Mouse (Mus musculus): Measurements from ENCODE around the gene U2af2. TPM values are rescaled to one million over a fixed set of nuclear protein-coding genes. Genes with fewer than 3 reads are reported as not detected.
A peak's percentile ranks its signal among the peaks of the same experiment; 100 is the strongest.

The U2af2 gene
- polyA plus RNA-seq, 1 experiment from 2014 or later = 118 TPM

DNA sequence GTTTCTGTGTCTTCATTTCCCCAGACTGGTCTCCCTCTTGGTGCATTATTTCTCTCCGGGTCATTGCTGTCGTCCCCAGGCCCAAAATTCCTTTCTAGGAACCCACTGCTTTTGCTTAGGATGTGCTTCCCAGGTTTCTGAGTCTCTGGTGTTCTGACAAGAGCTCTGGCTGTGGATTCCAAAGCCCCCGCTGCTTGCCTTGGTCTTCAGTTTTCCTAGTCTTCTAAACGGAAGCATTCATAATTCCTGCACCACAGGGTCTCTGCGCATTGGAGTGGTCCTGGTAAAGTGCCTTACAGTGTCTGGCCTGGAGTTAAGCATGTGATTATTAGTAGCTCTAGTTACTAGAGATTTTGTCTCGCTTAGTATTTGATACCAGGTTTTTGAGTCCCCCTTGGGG, 18.9 kb downstream of the U2af2 start:
- Histone ChIP-seq H3K27me3 (replicated peaks) (no peaks in the 10 kb centered on the region), H3K4me1 (peaks cover 12% of the 10 kb centered on the region), H3K9ac (peak overlapping the region; percentile 87), H3K36me3 (peaks cover 44% of the 10 kb centered on the region), H3K9me3 (no peaks in the 10 kb centered on the region), H3K4me2 (peak overlapping the region; percentile 78), H3K4me3 (replicated peaks) (peak overlapping the region; percentile 86), H3K27ac (peak overlapping the region; percentile 95)
- WGBS = 13% methylated on average over 6 of the region's 6 CpGs
- ATAC-seq (ENCODE audit: insufficient read depth, low FRiP score, low read depth) = no peak

GRCm38 (mm10) chr7:5081241-5081640, 19.3 kb downstream of the U2af2 start:
- Histone ChIP-seq H3K4me1 (peaks cover 12% of the 10 kb centered on the region), H3K4me2 (peak overlapping the region; percentile 78), H3K27me3 (replicated peaks) (no peaks in the 10 kb centered on the region), H3K27ac (peak overlapping the region; percentile 95; the same call in 1 of the 2 replicates), H3K9me3 (no peaks in the 10 kb centered on the region), H3K9ac (peak overlapping the region; percentile 87; the same call in 1 of the 2 replicates), H3K4me3 (replicated peaks) (peak overlapping the region; percentile 86), H3K36me3 (peaks cover 41% of the 10 kb centered on the region)
- ATAC-seq (ENCODE audit: insufficient read depth, low FRiP score, low read depth) = 0 out of 2 replicates have a peak, but pooled peaks have one; percentile 30
- 56% methylated on average over 6 of the region's 6 CpGs for WGBS

DNA sequence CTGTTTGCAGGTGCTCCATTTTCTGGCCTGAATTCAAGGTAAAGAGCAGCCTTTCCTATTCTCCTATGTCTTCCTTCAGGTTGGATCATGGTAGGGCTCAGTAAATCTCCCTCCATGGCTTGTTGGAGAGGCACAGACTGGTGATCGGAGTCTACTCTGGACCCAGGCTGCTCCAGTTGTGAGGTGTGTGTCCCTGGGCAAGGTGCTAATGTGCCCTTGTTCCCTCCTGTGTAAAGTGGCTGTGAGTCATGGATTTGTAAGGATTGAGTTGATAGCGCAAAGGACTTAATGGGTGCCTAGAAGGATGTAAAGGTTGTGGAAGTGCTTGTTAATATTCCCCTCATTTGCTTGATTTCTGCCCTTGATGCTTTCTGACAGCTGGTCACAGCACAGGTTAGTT, 20.0 kb downstream of the U2af2 start:
- Histone ChIP-seq H3K27ac (no peak overlapping the region), H3K4me3 (replicated peaks) (no peak overlapping the region; the same call in 1 of the 2 replicates), H3K36me3 (peaks cover 34% of the 10 kb centered on the region), H3K4me2 (peak overlapping the region; percentile 78), H3K9me3 (no peaks in the 10 kb centered on the region), H3K4me1 (peaks cover 12% of the 10 kb centered on the region), H3K9ac (no peak overlapping the region), H3K27me3 (replicated peaks) (no peaks in the 10 kb centered on the region)
- no peak for ATAC-seq (ENCODE audit: insufficient read depth, low FRiP score, low read depth)
- WGBS = 83% methylated on average over 2 of the region's 2 CpGs

- Histone ChIP-seq H3K9me3 (no peaks in the 10 kb centered on the region), H3K4me3 (replicated peaks) (no peak overlapping the region), H3K4me1 (peaks cover 12% of the 10 kb centered on the region), H3K27me3 (replicated peaks) (no peaks in the 10 kb centered on the region), H3K4me2 (no peak overlapping the region), H3K36me3 (peaks cover 23% of the 10 kb centered on the region), H3K27ac (0 out of 2 replicates have a peak overlapping the region, but pooled peaks have one; percentile 21), H3K9ac (no peak overlapping the region)
- 84% methylated on average over 18 of the region's 18 CpGs for WGBS
- ATAC-seq (ENCODE audit: insufficient read depth, low FRiP score, low read depth) = no peak
These were observed 21.6 kb downstream of the U2af2 start for GRCm38 (mm10) chr7:5083325-5084105.

- no peak overlapping the region for H3K27ac ChIP-seq
- no peaks in the 10 kb centered on the region for H3K27me3 ChIP-seq (replicated peaks)
- no peak overlapping the region for H3K9ac ChIP-seq
- 100% methylated on average over 1 of the region's 1 CpGs for WGBS
- H3K4me1 ChIP-seq = peaks cover 12% of the 10 kb centered on the region
- peaks cover 27% of the 10 kb centered on the region for H3K36me3 ChIP-seq
- H3K9me3 ChIP-seq = no peaks in the 10 kb centered on the region
- ATAC-seq (ENCODE audit: insufficient read depth, low FRiP score, low read depth) = no peak
- no peak overlapping the region for H3K4me3 ChIP-seq (replicated peaks)
- H3K4me2 ChIP-seq = no peak overlapping the region
These were observed 23.6 kb downstream of the U2af2 start for GRCm38 (mm10) chr7:5085512-5085911.

- H3K27ac ChIP-seq = no peak overlapping the region
- no peaks in the 10 kb centered on the region for H3K27me3 ChIP-seq (replicated peaks)
- 71% methylated on average over 5 of the region's 5 CpGs for WGBS
- ATAC-seq (ENCODE audit: insufficient read depth, low FRiP score, low read depth) = no peak
- no peak overlapping the region for H3K4me3 ChIP-seq (replicated peaks)
- no peaks in the 10 kb centered on the region for H3K9me3 ChIP-seq
- H3K4me1 ChIP-seq = peaks cover 2% of the 10 kb centered on the region
- H3K9ac ChIP-seq = no peak overlapping the region
- H3K4me2 ChIP-seq = no peak overlapping the region
- H3K36me3 ChIP-seq = peaks cover 39% of the 10 kb centered on the region
These were observed 25.0 kb downstream of the U2af2 start for GRCm38 (mm10) chr7:5086921-5087440.

DNA sequence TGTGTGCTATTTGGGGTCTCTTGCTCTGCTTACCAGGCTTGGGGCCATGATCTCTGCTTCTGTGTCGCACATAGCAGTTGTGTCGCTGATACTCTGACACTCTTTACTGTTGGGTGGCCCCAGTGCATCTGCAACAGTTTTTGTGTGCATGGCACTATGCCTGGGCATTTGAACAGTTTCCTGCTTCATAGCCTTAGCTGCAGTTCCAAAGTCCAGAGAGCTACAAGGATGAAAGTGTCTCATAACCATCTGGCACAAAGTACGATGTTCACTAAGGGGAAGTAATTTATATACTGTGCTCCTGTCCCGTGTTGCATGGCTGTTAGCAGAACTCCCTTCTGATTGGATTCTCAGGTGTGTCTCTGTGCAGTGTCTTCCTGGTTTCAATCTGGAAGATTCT, 25.9 kb downstream of the U2af2 start:
- Histone ChIP-seq H3K27ac (no peak overlapping the region), H3K4me3 (replicated peaks) (no peak overlapping the region), H3K27me3 (replicated peaks) (no peaks in the 10 kb centered on the region), H3K4me2 (no peak overlapping the region), H3K4me1 (no peaks in the 10 kb centered on the region), H3K36me3 (peaks cover 43% of the 10 kb centered on the region), H3K9me3 (no peaks in the 10 kb centered on the region), H3K9ac (no peak overlapping the region)
- whole genome bisulfite sequencing = 83% methylated on average over 4 of the region's 4 CpGs
- ATAC-seq (ENCODE audit: insufficient read depth, low FRiP score, low read depth) = no peak; the same call in 1 of the 2 replicates

- no peak for ATAC-seq (ENCODE audit: insufficient read depth, low FRiP score, low read depth)
- no peaks in the 10 kb centered on the region for H3K9me3 ChIP-seq
- H3K27ac ChIP-seq = no peak overlapping the region
- no peaks in the 10 kb centered on the region for H3K4me1 ChIP-seq
- no peak overlapping the region for H3K4me3 ChIP-seq (replicated peaks)
- no peak overlapping the region for H3K9ac ChIP-seq
- H3K4me2 ChIP-seq = no peak overlapping the region
- no peaks in the 10 kb centered on the region for H3K27me3 ChIP-seq (replicated peaks)
- WGBS = 88% methylated on average over 15 of the region's 15 CpGs
- H3K36me3 ChIP-seq = peaks cover 44% of the 10 kb centered on the region
These were observed 27.9 kb downstream of the U2af2 start for GRCm38 (mm10) chr7:5089853-5090252.

- no peak overlapping the region for H3K4me3 ChIP-seq (replicated peaks)
- ATAC-seq (ENCODE audit: insufficient read depth, low FRiP score, low read depth) = no peak
- no peaks in the 10 kb centered on the region for H3K4me1 ChIP-seq
- no peaks in the 10 kb centered on the region for H3K27me3 ChIP-seq (replicated peaks)
- H3K9ac ChIP-seq = no peak overlapping the region
- H3K36me3 ChIP-seq = peaks cover 49% of the 10 kb centered on the region
- H3K9me3 ChIP-seq = no peaks in the 10 kb centered on the region
- H3K27ac ChIP-seq = no peak overlapping the region
- H3K4me2 ChIP-seq = no peak overlapping the region
- WGBS = 89% methylated on average over 15 of the region's 15 CpGs
These were observed 29.2 kb downstream of the U2af2 start for GRCm38 (mm10) chr7:5091008-5091728.

GRCm38 (mm10) chr7:5092381-5092780, 30.4 kb downstream of the U2af2 start:
- Histone ChIP-seq H3K9me3 (no peaks in the 10 kb centered on the region), H3K4me1 (no peaks in the 10 kb centered on the region), H3K4me2 (no peak overlapping the region), H3K4me3 (replicated peaks) (no peak overlapping the region), H3K36me3 (peaks cover 58% of the 10 kb centered on the region), H3K27ac (no peak overlapping the region), H3K27me3 (replicated peaks) (no peaks in the 10 kb centered on the region), H3K9ac (no peak overlapping the region)
- 73% methylated on average over 6 of the region's 6 CpGs for WGBS
- ATAC-seq (ENCODE audit: insufficient read depth, low FRiP score, low read depth) = no peak

DNA sequence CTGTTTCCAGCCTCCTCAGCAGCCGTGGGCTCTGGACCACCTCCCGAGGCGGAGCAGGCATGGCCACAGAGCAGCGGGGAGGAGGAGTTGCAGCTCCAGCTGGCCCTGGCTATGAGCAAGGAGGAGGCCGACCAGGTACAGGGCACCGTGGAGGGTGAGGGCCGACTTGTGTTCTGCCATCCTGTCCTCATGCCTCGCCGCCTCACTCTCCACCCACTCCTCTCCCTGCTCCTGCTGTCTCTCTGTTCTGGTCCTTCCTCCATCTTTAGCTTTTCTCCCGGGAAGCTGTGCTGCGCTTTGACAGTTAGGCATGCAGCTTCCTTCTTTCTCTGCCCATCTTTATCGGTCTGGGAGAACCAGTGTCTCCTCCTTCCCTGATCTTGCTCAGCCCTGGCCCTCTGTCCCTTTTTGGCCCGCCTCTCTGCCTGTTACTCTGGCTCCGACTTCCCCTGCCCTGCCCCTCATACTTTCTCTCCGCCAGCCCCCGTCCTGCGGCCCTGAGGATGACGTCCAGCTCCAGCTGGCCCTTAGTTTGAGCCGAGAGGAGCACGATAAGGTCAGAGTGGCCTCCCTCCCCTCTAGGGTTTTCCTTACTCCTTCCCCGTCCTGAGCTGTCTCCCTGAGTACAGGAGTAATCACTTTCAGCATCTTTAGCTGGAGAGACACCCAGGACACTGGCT, 31.0 kb downstream of the U2af2 start:
- Histone ChIP-seq H3K4me2 (no peak overlapping the region), H3K4me3 (replicated peaks) (no peak overlapping the region), H3K9me3 (no peaks in the 10 kb centered on the region), H3K9ac (no peak overlapping the region), H3K4me1 (no peaks in the 10 kb centered on the region), H3K27ac (no peak overlapping the region), H3K36me3 (peaks cover 64% of the 10 kb centered on the region), H3K27me3 (replicated peaks) (no peaks in the 10 kb centered on the region)
- no peak for ATAC-seq (ENCODE audit: insufficient read depth, low FRiP score, low read depth)
- 80% methylated on average over 21 of the region's 21 CpGs for WGBS

Data from stomach, embryonic 15.5 days (tissue).